Mouse (Mus musculus) neural tube, embryonic 12.5 days (tissue): ENCODE data around the gene Slco4c1. TPM values are rescaled to one million over a fixed set of nuclear protein-coding genes. Genes with fewer than 3 reads are reported as not detected.

ENCODE experiments used
- ATAC-seq: fragments of 200-750 bp; cut with Nextera tagmentation; 2 replicates; pipeline ENCODE4 v1.8.0; 2017; ENCODE audit warnings: low read depth, mild to moderate bottlenecking, moderate TSS enrichment, moderate library complexity; ENCODE audit not compliant: low FRiP score
- H3K27ac ChIP-seq: fragments of 300-500 bp; sonication (generic); 2 replicates; pipeline ENCODE4 v1.5.1; 2016
- H3K27me3 ChIP-seq: fragments of 300-500 bp; sonication (generic); replicated peaks from 2 replicates; pipeline ENCODE4 v1.6.1; 2016; ENCODE audit warnings: mild to moderate bottlenecking
- H3K36me3 ChIP-seq: fragments of 300-500 bp; sonication (generic); 2 replicates; pipeline ENCODE4 v1.6.1; 2016; ENCODE audit warnings: mild to moderate bottlenecking
- H3K4me1 ChIP-seq: fragments of 300-500 bp; sonication (generic); 2 replicates; pipeline ENCODE4 v1.6.1; 2016
- H3K4me2 ChIP-seq: fragments of 300-500 bp; sonication (generic); replicated peaks from 2 replicates; pipeline ENCODE4 v1.6.1; 2016; ENCODE audit warnings: mild to moderate bottlenecking
- H3K4me3 ChIP-seq: fragments of 300-500 bp; sonication (generic); 2 replicates; pipeline ENCODE4 v1.5.1; 2016
- H3K9ac ChIP-seq: fragments of 300-500 bp; sonication (generic); 2 replicates; pipeline ENCODE4 v1.6.1; 2016; ENCODE audit warnings: mild to moderate bottlenecking
- H3K9me3 ChIP-seq: fragments of 300-500 bp; sonication (generic); 2 replicates; pipeline ENCODE4 v1.6.1; 2016; ENCODE audit warnings: mild to moderate bottlenecking
- WGBS: fragments of 180-500 bp; shearing (Covaris S2); methylation state at CpG from one replicate; pipeline ENCODE4 v1.1.7; 2016; 5-methylcytosine and 5-hydroxymethylcytosine counted together
- polyA plus RNA-seq: library from polyadenylated mRNA; unstranded; fragments of >200 nt; fragmentation: Nextera tagmentation; extraction: Ambion mirVana; gene quantifications from 2 replicates; pipeline ENCODE4 v1.2.1, GENCODE M21; 2016

The Slco4c1 gene
- polyA plus RNA-seq, result 0.05 TPM in 1 of 2 replicates, not detected in the other

GRCm38 (mm10) chr1:96871528-96872360 lies at the start of gene Slco4c1:
TSS of gene Slco4c1 (minus strand) at chr1:96872171.
- Histone ChIP-seq H3K27ac (no peak within 1 kb of the TSS), H3K36me3 (no peaks in the 10 kb centered on the region), H3K4me1 (peaks cover 8% of the 10 kb centered on the region), H3K9me3 (no peaks in the 10 kb centered on the region), H3K27me3 (peaks cover 6% of the 10 kb centered on the region; the same call in 1 of the 2 replicates), H3K9ac (peak within 1 kb of the TSS; percentile 52), H3K4me2 (peak within 1 kb of the TSS; percentile 92), H3K4me3 (peak within 1 kb of the TSS; percentile 47)
- ATAC-seq, result peak; percentile 86
- WGBS, result 1% methylated on average over 40 of the region's 40 CpGs

- H3K9ac ChIP-seq, result no peak overlapping the region
- H3K27me3 ChIP-seq, result no peaks in the 10 kb centered on the region
- no peaks in the 10 kb centered on the region for H3K9me3 ChIP-seq
- H3K4me2 ChIP-seq, result no peak overlapping the region
- no peaks in the 10 kb centered on the region for H3K4me1 ChIP-seq
- H3K27ac ChIP-seq, result no peak overlapping the region
- H3K4me3 ChIP-seq, result no peak overlapping the region
- H3K36me3 ChIP-seq, result no peaks in the 10 kb centered on the region
- no peak for ATAC-seq
Observed at GRCm38 (mm10) chr1:96917333-96917732, 45.4 kb upstream of the Slco4c1 start.

GRCm38 (mm10) chr1:96883788-96884187 lies 11.8 kb upstream of the Slco4c1 start:
- Histone ChIP-seq H3K4me1 (no peaks in the 10 kb centered on the region), H3K9me3 (no peaks in the 10 kb centered on the region), H3K27me3 (no peaks in the 10 kb centered on the region), H3K4me2 (no peak overlapping the region), H3K4me3 (no peak overlapping the region), H3K36me3 (no peaks in the 10 kb centered on the region), H3K27ac (no peak overlapping the region), H3K9ac (no peak overlapping the region)
- ATAC-seq, result no peak

DNA sequence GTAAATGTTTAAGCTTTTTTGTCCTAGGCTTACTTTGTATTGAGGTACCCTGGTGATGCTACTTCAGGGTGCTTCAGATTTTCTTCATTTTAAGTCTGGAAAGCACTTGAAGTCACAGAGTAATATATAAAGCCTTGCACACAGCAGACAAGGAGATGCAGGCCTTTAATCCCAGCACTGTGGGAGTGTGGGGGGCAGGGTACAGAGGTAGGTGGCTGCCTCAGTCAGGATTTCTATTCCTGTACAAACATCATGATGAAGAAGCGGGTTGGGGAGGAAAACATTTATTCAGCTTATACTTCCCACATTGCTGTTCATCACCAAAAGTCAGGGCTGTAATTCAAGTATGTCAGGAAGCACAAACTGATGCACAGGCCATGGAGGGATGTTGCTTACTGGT lies 6.6 kb upstream of the Slco4c1 start:
- no peak for ATAC-seq
- WGBS, result 82% methylated on average over 1 of the region's 1 CpGs
- H3K9ac ChIP-seq, result no peak overlapping the region

DNA sequence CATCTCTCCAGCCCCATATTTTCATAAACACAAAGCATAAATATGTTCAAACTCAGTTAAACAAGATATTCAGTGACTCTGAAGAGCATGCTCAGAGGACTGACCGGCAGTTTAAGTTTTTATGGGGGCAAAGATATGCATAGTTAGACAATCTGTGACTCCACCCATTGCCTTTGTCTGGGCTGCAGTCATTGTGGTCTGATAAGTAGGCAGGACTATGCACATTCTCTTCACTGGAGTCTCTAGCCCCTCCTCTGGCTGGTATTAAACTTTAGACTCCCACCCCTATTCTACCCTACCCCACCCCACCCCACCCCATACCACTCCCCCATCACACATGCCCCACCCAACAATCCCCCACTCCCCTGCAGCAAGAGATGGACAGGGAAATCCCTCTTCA lies 4.1 kb upstream of the Slco4c1 start:
- H3K9ac ChIP-seq, result no peak overlapping the region
- no peak overlapping the region for H3K4me3 ChIP-seq
- H3K27ac ChIP-seq, result no peak overlapping the region
- H3K36me3 ChIP-seq, result no peaks in the 10 kb centered on the region
- peaks cover 6% of the 10 kb centered on the region; the same call in 1 of the 2 replicates for H3K27me3 ChIP-seq
- 78% methylated on average over 1 of the region's 1 CpGs for WGBS
- H3K9me3 ChIP-seq, result no peaks in the 10 kb centered on the region
- peaks cover 8% of the 10 kb centered on the region for H3K4me1 ChIP-seq
- no peak overlapping the region for H3K4me2 ChIP-seq
- no peak for ATAC-seq

More for the DNA sequence above, 6.6 kb upstream of the Slco4c1 start:
- H3K4me1 ChIP-seq, result no peaks in the 10 kb centered on the region
- no peaks in the 10 kb centered on the region for H3K27me3 ChIP-seq
- no peaks in the 10 kb centered on the region for H3K9me3 ChIP-seq
- no peaks in the 10 kb centered on the region for H3K36me3 ChIP-seq
- no peak overlapping the region for H3K27ac ChIP-seq
- no peak overlapping the region for H3K4me2 ChIP-seq
- H3K4me3 ChIP-seq, result no peak overlapping the region

DNA sequence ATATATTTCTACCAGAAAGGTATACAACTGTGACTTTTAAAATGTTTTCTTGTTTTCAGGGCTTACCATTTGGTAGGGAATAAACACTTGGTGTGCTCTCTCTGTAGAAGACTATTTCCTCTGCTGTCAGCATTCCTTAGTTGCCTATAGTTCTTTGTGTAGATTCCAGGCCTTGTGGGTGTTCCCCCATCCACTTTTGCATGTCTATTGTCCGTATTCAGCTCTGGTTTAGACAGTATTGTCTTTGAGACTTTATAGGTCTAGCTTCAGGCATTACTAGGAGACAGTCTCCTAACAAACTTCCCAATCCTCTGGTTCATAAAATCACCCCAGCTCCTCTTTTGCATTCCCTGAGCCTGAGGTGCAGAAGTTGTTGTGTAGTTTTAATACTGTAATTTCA lies 2.7 kb upstream of the Slco4c1 start:
- H3K27me3 ChIP-seq, result peaks cover 6% of the 10 kb centered on the region; the same call in 1 of the 2 replicates
- no peaks in the 10 kb centered on the region for H3K36me3 ChIP-seq
- H3K4me1 ChIP-seq, result peaks cover 8% of the 10 kb centered on the region
- no peak overlapping the region for H3K4me2 ChIP-seq
- no peak overlapping the region for H3K27ac ChIP-seq
- no peaks in the 10 kb centered on the region for H3K9me3 ChIP-seq
- whole genome bisulfite sequencing, result 11% methylated on average over 1 of the region's 1 CpGs
- no peak overlapping the region for H3K9ac ChIP-seq
- ATAC-seq, result no peak
- H3K4me3 ChIP-seq, result no peak overlapping the region

DNA sequence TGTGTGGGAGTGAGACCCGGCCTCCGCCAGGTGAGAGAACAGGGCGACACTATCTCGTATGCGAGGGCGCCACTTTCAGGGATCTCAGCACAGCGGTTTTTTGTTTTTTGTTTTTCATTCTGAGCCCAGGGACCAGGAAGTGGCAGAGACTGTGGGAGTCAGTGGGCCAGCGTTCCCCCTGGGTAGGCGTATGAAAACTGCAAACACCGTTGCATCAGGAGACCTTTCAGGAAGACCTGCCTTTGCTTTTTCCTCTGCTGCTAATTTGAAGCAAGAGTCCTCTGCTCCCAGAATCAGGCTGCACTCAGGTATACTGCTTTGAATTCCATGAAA lies 356 bp upstream of the Slco4c1 start:
- H3K36me3 ChIP-seq, result no peaks in the 10 kb centered on the region
- ATAC-seq, result no peak
- 6% methylated on average over 10 of the region's 10 CpGs for WGBS
- H3K9me3 ChIP-seq, result no peaks in the 10 kb centered on the region
- H3K9ac ChIP-seq, result peak overlapping the region; percentile 52
- H3K4me3 ChIP-seq, result peak overlapping the region; percentile 47
- peaks cover 6% of the 10 kb centered on the region; the same call in 1 of the 2 replicates for H3K27me3 ChIP-seq
- H3K27ac ChIP-seq, result no peak overlapping the region
- peak overlapping the region; percentile 92 for H3K4me2 ChIP-seq
- H3K4me1 ChIP-seq, result peaks cover 8% of the 10 kb centered on the region

- peak overlapping the region; percentile 92; the same call in 1 of the 2 replicates for H3K4me2 ChIP-seq
- H3K9ac ChIP-seq, result no peak overlapping the region
- peaks cover 8% of the 10 kb centered on the region for H3K4me1 ChIP-seq
- no peak overlapping the region for H3K27ac ChIP-seq
- no peak overlapping the region for H3K4me3 ChIP-seq
- H3K9me3 ChIP-seq, result no peaks in the 10 kb centered on the region
- H3K36me3 ChIP-seq, result no peaks in the 10 kb centered on the region
- no peak for ATAC-seq
- peaks cover 6% of the 10 kb centered on the region; the same call in 1 of the 2 replicates for H3K27me3 ChIP-seq
- WGBS, result 15% methylated on average over 7 of the region's 7 CpGs
Observed at GRCm38 (mm10) chr1:96870764-96871307, 1.1 kb downstream of the Slco4c1 start.

DNA sequence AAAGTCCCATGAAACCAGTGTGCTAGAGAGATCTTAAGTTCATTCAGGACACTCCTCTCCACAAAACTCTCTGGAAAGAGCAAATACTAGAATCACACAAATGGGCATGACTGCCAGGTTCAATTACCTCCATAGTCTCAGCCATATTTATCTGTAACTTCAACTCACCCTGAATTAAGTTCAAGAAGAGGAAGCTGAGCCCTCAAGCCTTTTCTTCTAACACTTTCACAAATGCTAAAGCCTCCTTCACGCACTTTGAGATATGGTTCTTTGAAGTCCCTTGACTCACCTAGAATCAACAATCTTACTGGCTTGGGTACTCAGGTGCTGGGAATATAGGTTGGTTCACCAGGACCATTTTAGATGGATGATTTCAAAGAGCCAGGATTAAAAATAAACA lies 3.2 kb downstream of the Slco4c1 start:
- Histone ChIP-seq H3K27ac (no peak overlapping the region), H3K27me3 (peaks cover 6% of the 10 kb centered on the region; the same call in 1 of the 2 replicates), H3K4me2 (no peak overlapping the region), H3K9ac (no peak overlapping the region), H3K9me3 (no peaks in the 10 kb centered on the region), H3K36me3 (no peaks in the 10 kb centered on the region), H3K4me3 (no peak overlapping the region), H3K4me1 (peaks cover 8% of the 10 kb centered on the region)
- ATAC-seq, result no peak
- WGBS, result 94% methylated on average over 1 of the region's 1 CpGs

DNA sequence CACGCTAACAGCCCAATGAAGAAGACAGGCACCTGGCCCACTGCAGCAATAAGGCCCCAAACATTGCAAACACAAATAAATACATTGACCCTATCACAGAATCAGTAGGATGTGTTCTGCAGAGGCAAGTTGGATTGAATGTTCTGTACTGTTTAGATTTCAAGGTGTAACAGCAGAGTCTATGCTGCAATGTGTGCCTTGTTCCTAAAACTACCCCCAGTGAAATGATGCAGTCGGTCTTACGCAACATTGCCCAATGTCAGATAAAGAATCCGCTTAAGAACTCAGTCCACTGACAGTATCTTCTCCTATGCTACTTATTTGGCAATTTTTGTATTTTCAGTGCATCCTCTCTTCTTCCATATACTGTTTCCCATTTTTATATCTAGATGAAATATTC lies 6.0 kb downstream of the Slco4c1 start:
- H3K36me3 ChIP-seq, result no peaks in the 10 kb centered on the region
- no peak for ATAC-seq
- H3K27me3 ChIP-seq, result no peaks in the 10 kb centered on the region
- H3K27ac ChIP-seq, result no peak overlapping the region
- WGBS, result 98% methylated on average over 4 of the region's 4 CpGs
- no peaks in the 10 kb centered on the region for H3K4me1 ChIP-seq
- H3K4me3 ChIP-seq, result no peak overlapping the region
- H3K9ac ChIP-seq, result no peak overlapping the region
- H3K9me3 ChIP-seq, result no peaks in the 10 kb centered on the region
- H3K4me2 ChIP-seq, result no peak overlapping the region

DNA sequence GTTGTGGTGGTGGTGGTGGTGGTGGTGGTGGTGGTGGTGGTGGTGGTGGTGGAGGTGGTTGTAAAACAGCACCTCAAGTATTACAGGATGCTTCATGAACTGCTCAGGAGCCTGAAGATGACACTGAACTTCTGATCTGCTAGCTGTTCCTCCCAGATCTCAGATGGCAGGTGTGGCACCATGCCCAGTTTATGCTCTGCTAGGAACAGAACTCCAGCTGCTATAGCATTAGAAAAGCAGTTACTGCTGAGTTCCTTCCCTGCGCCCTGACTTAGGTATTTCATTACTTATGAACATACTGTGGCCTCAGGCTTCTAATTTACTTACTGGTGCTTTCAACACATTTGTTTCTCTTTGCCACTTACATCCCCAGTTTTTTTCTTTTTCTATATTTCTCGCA lies 7.9 kb downstream of the Slco4c1 start:
- no peak overlapping the region for H3K4me3 ChIP-seq
- ATAC-seq, result no peak
- no peaks in the 10 kb centered on the region for H3K36me3 ChIP-seq
- no peaks in the 10 kb centered on the region for H3K27me3 ChIP-seq
- no peak overlapping the region for H3K9ac ChIP-seq
- no peak overlapping the region for H3K4me2 ChIP-seq
- no peaks in the 10 kb centered on the region for H3K9me3 ChIP-seq
- H3K4me1 ChIP-seq, result no peaks in the 10 kb centered on the region
- 90% methylated on average over 2 of the region's 2 CpGs for WGBS
- H3K27ac ChIP-seq, result no peak overlapping the region

GRCm38 (mm10) chr1:96859995-96860684 lies 11.8 kb downstream of the Slco4c1 start:
- no peak for ATAC-seq
- Histone ChIP-seq H3K9me3 (no peaks in the 10 kb centered on the region), H3K4me2 (no peak overlapping the region), H3K9ac (no peak overlapping the region), H3K27me3 (no peaks in the 10 kb centered on the region), H3K4me3 (no peak overlapping the region), H3K36me3 (no peaks in the 10 kb centered on the region), H3K4me1 (no peaks in the 10 kb centered on the region), H3K27ac (no peak overlapping the region)
- WGBS, result 93% methylated on average over 7 of the region's 7 CpGs
